Mouse (Mus musculus): Measurements from ENCODE around the gene Hps5.
"Not testable (repeated sequence)": the region's sequence is repeated elsewhere in the genome, so short reads cannot be mapped to it uniquely, and the experiment has no call there.

The Hps5 gene

DNA sequence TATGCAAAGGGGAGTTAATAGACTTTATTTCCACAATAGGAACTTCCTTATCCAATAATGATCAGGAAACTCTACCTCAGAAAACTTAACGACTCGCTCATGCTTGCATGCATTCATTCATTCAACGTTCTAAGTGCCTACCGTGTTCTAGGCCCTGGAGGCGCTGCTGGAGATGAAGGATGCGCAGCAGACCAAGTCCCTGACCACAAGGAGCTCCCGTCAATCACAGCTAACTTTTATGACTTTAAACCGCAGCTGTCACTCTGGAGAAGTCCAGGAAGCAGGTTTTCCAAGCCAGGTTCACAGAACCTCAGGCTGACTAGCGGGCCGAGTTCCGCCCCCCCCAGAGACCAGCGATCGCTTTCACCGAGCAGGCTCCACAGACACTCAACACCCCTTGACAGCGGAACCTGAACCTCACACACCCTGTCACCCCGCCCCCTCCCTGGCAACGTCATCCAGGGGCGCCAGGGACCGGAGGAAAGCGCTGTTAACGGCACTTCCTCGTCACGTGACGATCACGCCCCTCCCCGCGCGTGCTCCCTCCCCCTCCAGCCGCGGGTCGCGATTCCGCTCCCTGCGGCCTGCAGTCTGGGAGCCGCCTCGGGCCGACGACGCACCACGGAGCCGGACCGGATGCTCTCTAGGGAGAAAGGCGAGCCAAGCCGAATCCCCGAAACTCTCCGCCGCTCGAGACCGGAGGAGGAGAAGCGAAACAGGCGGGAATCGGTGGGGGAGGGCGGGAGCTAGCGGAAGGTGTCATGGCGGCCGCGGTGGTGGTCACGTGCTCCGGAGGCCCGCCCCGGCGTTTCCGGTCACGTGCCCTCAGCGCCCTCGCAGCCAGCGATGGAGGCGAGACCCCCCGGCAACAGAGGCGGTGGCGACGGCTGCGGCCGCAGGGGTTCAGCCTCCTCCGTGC, at the start of gene Hps5, which contains the start of gene Gtf2h1:
Gene Hps5 (minus strand): TSS at position 778 of the 919 bp plus-strand sequence.
Gene Gtf2h1 (plus strand): TSS at position 817 of the 919 bp plus-strand sequence.
- DNase-seq = peak; percentile 99

DNA sequence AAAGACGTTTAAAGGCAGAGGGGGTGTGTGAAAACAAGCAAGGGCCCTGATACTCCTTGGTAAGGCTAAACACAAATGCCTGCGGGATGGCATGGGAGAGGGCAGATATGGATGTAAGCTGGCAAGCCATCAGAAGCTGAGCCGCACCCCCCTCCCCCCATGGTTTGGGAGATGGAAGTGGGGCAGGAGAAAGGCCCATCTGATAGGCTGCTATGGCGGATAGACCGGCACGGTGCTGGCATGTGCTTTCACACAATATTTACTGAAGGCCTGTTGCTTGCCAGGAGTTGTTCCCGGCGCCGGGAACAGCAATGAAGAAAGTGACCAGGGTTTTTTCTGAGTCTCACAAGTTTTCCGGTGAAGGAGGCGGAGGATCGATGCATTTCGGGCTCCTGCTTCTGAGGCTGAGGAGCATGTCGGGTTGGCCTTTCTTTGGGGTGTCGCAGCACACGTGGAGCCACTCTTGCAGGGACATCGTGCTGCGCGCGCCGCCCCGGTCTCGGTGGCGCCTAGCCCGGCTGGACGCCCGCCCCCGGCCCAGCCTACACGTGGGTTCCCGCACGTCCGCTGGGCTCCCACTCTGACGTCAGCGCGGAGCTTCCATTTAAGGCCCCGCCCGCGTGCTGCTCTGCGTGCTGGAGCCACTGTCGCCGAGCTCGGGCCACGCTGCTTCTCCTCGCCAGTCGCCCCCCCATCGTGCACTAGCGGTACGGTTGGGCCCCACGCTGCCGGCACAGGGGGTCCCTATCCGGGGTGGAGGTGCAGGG, 49.5 kb upstream of the Hps5 start:
- DNase-seq = peak; percentile 94

DNA sequence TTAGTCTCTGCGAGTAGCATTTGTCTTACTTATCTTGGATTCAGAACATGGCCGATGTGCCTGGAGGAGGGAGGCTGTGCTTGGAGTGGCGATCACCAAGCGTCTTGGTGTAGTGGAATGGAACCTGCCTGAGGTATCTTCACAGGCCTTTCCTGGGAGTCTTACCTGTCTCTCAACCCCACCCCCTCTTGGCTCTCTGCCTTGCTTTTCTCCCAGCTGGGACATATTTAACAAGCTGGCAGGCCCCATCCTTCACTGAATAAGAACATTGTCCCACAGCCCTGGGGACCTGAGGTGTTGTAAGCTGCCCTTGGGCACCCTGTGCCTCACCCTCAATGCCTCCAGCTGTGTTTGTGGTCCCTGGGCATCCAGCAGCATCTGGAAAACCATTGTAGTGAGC, 47.7 kb upstream of the Hps5 start:
- no peak for DNase-seq

DNA sequence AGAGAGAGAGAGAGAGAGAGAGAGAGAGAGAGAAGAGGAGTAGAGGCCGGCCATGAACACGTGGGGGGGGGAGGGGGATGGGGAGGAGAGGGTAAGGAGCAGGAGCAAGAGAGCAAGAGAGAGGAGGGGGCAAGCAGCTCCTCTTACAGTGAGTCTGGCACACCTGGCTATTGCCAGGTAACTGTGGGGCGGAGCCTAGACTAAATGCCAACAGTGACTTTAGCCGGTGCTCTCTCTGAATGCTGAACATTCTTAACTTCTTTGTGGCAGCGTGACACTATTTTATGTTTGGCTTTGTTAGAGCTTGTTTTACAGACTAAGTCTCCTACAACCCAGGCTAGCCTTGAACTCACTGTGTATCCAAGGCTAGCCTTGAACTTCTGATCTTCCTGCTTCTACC, 46.4 kb upstream of the Hps5 start:
- no peak for DNase-seq

DNA sequence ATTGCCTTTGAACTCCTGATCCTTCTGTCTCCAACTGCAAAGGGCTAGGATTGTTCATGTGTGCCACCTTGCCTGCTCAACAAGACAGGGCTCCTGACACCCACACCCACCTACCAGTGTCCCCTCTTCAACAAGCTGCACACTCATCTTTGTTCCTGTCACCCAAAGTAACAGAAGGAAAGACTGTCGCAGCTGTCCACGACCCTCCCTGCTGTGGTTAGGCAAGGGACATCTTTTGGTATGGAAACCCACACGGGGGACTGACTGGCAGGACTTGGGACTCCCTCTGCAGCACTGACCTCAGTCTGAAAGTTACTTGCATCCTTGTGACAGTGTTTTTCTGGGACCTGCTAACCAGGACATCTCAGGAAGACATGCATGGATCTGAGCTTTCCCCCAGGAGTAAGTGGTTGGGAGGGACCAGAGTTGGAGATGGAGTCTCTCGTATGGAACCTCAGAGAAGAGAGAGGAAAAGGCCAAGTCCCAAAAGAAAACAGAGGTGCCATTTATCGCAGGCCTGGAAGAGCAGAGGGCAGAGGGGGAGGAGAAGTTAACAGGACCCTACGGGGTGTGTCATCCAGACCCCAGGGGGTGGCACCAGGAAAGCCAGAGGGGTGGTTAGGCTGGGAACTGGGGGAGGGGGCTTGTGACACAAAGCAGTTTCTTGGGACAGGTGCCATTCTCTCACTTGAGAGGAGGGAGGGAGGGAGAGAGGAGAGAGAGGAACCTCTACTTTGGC, 45.1 kb upstream of the Hps5 start, which contains the start of gene Ldha:
Gene Ldha (plus strand): TSS at position 689 of the 739 bp plus-strand sequence.
- no peak for DNase-seq

DNA sequence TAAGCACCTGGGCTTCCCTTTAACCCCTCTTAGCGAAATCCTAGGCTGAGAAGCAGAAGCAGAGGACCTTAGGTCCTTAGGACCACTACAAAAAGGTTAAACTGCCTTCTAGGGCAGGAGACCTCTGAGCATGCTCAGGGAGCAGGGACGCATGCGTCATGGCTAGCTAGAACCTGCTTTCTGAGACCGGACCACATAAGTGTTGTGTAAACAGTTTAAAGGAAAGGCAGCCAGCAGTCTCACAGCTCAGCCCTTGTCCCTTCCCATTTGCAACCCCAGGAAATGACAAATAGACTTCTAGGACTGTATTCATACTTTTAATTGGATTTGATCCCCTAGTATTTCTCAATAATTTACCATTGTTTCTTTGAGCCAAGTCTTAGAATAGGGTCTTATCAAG, 44.5 kb upstream of the Hps5 start:
- DNase-seq = no peak

DNA sequence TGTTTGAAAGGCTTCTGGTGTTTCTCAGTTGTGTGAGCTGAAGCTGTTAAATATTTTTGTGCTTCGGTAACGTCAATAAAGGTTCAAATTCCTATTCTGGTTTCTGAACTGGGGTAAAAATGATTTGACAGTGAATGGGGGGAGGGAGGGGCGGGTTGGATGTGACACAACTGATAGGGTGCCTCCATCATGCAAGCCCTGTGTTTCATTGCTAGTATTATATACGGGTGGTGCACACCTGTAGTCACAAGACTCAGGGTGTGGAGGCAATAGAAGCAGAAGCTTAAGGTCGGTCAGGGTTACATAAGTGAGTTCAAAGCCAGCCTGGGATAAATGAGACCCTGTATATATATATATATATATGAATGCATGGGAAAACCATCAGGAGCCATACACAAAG, 44.0 kb upstream of the Hps5 start:
- no peak for DNase-seq

DNA sequence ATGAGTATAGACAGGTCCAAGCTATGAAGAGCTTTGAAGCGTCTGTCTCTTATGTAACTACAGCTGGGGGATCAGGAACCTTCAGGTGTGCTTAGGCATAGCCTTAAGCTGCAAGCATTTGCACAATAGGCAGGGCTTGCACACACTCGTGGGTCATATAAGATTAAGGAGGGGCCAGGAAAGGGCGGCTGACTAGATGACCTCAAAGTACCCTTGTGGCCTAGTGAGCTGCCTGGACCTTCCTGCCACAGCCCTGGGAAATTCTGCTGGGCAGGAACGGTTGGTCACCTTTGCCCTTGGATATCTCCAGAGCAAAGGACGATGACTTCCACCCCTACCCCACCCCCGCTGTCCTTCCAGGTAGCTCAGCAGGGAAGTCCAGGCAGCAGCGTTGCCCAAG, 43.6 kb upstream of the Hps5 start:
- DNase-seq = peak; percentile 74

DNA sequence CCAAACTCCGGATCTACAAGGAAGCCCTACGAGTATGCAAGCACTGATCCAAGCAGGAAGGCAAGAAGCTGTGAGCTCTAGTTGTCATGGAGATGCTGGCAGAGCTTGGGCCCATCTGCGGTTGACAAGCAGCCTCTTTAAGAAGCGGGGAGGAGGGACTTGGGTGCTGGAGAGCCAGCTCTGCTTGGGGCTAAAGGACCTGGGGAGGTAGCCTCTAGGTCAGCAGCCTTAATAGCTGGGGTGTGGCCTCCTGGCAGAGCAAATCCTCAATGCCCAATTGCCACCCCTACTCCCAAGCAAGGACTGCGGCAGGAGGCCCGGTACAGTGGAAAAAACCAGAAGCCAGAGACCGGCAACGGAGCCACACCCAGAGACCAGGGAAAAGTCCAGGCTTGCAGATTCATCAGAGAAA, 43.0 kb upstream of the Hps5 start:
- DNase-seq = peak; percentile 81

DNA sequence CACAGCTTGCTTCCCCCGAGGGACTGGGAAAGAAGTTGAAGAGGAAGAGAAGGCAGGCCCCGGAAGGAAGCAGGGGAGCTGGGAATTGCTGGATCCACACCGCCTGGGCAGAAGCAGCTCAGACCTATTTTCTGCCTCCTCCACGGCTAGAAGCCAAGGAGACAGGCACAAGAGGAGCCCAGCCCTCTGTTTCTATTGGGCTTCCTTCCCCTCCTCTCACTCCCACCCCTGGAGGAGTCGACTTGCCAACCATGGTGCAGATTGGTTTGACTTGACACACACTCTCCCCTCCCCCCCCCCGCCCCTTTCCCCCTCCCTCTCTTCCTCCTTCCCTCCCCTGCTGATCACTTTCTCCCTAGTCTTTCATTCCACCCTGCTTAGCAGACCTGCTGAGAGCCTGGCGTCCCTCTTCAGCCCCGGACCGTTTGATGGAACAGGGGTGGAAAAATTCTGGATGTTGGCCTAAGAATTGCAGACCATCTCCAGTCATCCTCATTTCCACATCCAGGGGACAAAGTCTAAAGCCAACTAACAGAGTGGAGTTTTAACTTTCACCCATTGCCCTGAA, 42.3 kb upstream of the Hps5 start:
- DNase-seq = peak; percentile 59

DNA sequence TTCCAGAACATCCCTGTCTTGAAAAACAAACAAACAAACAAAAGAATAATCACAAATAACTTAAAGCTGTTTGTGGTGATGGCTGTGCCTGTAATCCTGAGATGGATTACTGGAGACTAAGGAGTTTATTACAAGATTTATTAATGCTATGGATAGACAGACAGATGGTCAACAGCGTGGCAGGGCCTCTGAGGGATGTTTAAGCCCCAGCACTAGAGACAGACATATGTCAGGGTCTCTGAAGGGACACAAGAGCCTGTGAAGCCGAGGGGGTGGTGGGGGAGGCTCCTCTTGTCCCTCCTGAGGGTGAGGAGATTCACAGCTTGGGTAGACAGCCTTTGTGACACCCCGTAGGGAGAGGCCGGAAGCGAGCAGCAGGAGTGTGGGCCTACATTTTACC, 41.2 kb upstream of the Hps5 start:
- DNase-seq = no peak

DNA sequence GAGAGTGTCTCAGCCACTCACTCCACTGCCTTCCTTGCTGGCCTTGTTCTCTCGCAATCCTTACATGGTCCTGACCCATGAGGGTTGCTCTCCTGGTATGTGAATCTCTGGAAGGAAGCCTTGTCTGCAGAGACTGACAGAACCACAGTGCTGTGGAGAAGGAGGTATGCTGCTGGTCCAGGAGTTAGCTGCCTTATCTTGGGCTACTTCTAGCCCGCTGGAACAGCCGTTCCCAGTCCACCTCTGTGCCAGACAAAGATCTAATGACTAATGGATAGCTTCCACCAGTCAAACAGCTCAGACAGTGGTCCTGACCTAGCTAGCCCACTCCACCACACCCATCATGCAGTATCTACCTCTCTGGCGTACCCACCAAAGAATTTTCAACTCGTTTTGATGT, 40.5 kb upstream of the Hps5 start:
- DNase-seq = no peak

DNA sequence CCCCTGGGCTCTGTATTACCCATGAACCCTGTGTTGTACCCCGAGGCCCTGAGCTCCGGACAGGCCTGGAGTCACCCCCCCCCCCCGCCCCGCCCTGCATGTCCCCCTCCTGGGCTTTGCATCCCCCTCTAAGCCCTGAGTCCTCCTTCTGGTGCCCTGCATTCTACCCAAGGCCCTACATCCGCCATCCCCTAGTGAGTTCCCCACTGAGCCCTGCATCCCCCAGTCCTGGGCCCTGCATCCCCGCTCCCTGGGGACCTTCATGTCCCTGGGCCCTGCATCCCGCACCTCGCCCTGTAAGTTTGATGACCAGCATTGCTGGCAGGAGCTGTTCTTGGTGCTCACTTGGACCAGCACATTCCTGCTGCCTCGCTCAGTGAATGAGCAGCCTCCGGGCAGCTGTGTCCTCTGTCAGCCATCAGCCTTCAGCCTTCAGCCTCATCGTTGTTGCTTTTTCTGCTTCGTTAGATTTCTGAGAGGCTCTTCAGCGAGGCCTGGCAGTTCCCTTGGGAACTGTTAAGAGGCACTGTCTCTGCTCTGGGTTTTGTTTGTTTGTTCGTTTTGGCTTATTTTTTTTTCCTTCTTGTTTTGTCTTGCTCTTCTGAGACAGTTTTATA, 39.2 kb upstream of the Hps5 start:
- no peak for DNase-seq

DNA sequence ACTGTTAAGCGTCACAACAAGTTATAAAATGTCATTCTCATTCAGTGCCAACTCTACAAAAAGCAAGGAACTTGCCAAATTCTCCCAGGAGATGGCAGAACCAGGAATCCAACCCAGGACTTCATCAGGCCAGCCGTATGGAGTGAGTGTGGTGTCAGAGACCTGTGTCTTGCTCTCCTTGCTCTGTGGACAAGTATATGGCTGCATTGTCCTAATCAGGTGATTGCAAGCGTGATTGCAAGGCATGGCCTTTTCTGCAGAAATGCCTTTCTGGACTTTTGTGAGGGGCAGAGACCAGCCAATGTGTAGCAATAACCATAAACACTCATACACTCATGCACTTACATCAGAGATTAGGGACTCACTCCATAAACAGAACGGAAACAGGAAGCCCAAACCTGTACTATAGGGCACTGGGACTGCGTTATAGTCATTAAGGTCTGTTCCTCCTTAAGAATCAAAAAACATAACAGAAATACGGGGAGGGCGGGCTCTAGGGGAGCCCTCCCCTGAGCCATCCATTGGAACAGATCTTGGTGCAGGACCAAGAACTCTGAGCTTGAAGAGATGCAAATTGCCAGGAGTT, 37.9 kb upstream of the Hps5 start:
- no peak for DNase-seq

DNA sequence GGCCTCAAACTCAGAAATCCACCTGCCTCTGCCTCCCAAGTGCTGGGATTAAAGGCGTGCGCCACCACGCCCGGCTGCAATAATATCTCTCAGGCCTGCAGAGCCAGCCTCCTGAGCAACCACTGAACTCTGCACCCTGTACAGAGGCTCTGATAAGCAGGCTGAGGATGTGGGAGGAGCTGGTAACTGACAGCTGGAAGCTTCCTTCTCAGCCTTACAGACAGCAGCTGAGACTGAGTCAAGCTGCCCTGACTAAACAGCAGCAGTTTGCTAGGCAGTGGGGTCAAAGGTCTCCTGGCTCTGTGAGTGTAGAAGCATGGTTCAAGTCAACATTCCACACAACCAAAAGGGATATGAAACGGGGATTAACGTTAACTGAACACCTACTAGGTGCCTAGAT, 37.4 kb upstream of the Hps5 start:
- peak; percentile 76 for DNase-seq

DNA sequence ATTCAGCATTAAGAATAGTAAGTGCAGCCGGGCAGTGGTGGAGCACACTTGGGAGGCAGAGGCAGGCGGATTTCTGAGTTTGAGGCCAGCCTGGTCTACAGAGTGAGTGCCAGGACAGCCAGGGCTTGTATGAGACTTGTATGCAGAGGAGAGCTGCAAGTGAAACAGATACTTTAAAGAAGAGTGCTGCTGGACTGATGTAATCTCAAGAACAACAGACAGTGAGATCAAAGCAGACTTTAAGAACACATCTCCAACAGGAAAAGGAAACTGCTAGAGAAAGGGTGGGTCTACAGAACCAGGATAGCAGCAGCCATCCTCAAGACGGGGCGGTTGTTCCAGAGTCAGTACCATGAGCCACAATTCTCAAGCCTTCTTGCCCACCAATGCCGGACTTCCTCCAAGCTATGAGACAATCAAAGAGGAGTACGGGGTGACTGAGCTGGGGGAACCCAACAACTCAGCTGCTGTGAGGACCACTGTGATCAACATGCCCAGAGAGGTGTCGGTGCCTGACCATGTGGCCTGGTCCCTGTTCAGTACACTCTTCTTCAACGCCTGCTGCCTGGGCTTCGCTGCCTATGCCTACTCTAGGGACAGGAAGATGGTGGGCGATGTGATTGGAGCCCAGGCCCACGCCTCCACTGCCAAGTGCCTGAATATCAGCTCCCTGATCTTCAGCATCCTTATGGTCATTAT, 36.4 kb upstream of the Hps5 start:
- DNase-seq = not testable (repeated sequence)

DNA sequence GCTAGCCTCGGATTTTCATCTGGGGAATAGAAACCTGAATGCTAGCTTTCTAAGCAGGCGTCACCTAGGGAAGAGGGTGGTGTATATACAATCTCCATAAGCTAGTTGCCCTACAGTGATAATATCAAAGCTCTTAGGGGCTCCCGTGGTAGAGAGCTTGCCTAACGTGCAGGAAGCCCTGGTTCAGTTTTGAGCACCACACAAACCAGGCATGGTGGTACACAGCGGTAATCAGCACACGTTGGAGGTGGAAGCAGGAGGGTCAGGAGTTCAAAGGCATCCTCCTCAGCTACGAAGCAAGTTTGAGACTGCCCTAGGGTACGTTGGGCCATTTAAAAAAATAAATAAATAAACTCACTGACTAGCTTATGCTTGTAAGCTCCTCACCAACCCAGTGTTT, 35.8 kb upstream of the Hps5 start:
- no peak for DNase-seq

DNA sequence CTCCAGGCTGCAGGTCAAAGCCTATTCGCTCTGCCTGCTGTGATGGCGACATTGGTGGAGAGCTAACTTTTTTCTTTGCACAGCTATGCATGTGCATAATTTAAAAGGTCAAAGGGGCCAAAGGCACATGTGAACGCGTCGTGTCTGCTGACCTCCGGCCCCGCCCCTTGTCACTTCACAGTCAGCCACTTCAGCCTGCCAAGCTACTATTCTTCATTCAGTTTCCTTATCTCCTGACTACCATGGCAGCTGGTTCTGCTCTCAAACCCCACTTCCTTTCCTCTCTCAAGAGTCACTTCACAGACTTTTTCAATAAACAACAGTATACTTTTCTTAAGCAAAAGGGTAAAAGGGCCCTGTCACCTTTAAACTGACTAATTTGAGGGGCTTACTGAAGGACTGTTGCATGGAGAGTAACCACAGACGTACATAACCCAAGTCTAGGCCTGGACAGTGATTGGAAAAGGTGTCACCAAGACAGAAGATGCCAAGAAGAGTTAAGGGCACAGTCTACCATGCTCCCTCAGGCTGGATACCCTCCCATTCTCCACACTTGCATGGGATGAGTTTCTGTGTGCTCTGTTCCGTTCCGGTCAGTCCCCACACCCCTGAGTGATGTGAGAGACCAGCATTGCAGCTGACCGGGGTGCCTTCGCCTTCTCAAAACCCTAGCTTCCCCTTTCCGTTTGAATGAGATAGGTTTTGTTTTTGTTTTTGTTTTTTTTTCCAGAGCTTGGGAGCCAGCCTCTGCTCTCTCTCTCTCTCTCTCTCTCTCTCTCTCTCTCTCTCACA, 35.1 kb upstream of the Hps5 start:
- no peak for DNase-seq

DNA sequence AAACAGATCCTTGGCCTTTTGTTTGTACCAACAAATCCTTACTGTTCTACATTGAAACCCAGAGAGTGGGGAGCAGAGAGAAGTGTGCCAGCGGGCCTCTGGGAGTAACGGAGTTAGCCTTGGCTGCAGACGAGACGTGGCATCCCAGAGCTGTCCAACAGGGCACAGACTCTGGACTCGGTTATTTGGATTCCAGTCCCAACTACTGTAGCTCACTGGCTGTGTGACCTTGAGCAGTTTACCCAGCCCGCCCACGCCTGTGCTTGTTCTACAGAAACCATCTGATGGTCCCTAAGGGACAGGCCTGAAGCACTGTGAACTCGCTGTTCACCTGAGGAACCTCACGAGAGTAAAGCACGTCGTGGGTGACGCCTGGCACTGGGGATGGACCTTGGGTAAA, 34.0 kb upstream of the Hps5 start:
- peak; percentile 52 for DNase-seq

DNA sequence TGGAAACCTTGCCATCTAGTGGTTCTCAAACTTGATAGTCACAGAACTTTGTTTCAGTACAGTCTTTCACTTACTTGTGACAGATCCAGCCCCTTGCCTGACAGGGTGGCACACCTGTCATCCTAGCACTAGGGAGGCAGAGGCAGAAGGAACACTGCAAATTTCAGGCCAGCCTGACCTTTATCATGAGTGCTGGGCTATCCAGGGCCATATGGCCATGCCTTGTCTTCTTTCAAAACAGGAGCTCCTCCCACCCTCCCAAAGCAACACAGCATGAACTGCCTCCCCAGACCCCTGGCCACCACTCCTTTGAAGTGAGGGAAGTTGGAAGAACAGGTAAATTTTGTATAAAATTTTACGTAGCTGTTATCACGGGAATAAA, 31.9 kb upstream of the Hps5 start:
- no peak for DNase-seq
